Mouse (Mus musculus): ENCODE measurements around the gene Fem1a.

The Fem1a gene

GRCm38 (mm10) chr17:56256239-56256881 lies at the start of gene Fem1a:
Gene Fem1a, plus strand, starts transcription at chr17:56256810.
- peak; percentile 89 for DNase-seq

GRCm38 (mm10) chr17:56206986-56207674 lies 49.5 kb upstream of the Fem1a start:
- no peak for DNase-seq

GRCm38 (mm10) chr17:56207963-56208530 lies 48.6 kb upstream of the Fem1a start:
- DNase-seq: no peak

GRCm38 (mm10) chr17:56208821-56209220 lies 47.8 kb upstream of the Fem1a start:
- no peak for DNase-seq

- DNase-seq: no peak
Observed at GRCm38 (mm10) chr17:56211090-56211489, 45.5 kb upstream of the Fem1a start.

- DNase-seq: no peak
Observed at GRCm38 (mm10) chr17:56212676-56213075, 43.9 kb upstream of the Fem1a start.

GRCm38 (mm10) chr17:56214229-56214628 lies 42.4 kb upstream of the Fem1a start:
- no peak for DNase-seq

- no peak for DNase-seq
Observed at GRCm38 (mm10) chr17:56217670-56218069, 38.9 kb upstream of the Fem1a start.

- peak; percentile 85 for DNase-seq
Observed at GRCm38 (mm10) chr17:56218377-56219191, 38.0 kb upstream of the Fem1a start, which contains the start of gene Dpp9. Gene Dpp9, minus strand, starts transcription at chr17:56218905.

- no peak for DNase-seq
Observed at GRCm38 (mm10) chr17:56219251-56219650, 37.4 kb upstream of the Fem1a start.

GRCm38 (mm10) chr17:56219805-56220204 lies 36.8 kb upstream of the Fem1a start:
- no peak for DNase-seq

GRCm38 (mm10) chr17:56224916-56225315 lies 31.7 kb upstream of the Fem1a start:
- DNase-seq: no peak

- DNase-seq: no peak
Observed at GRCm38 (mm10) chr17:56226566-56226965, 30.0 kb upstream of the Fem1a start.

GRCm38 (mm10) chr17:56229943-56230342 lies 26.7 kb upstream of the Fem1a start:
- peak; percentile 75 for DNase-seq

GRCm38 (mm10) chr17:56233389-56233788 lies 23.2 kb upstream of the Fem1a start:
- DNase-seq: no peak

- DNase-seq: peak; percentile 90
Observed at GRCm38 (mm10) chr17:56233818-56234469, 22.7 kb upstream of the Fem1a start.

- peak; percentile 83 for DNase-seq
Observed at GRCm38 (mm10) chr17:56241541-56242401, 14.8 kb upstream of the Fem1a start.

GRCm38 (mm10) chr17:56245608-56246007 lies 11.0 kb upstream of the Fem1a start:
- no peak for DNase-seq

- DNase-seq: peak; percentile 70
Observed at GRCm38 (mm10) chr17:56251136-56251829, 5.3 kb upstream of the Fem1a start.

- DNase-seq: no peak
Observed at GRCm38 (mm10) chr17:56254695-56255094, 1.9 kb upstream of the Fem1a start.

GRCm38 (mm10) chr17:56255429-56255828 lies 1.2 kb upstream of the Fem1a start:
- DNase-seq: peak; percentile 65

Measured in right cerebral cortex, postnatal 14 days (tissue).